Mouse (Mus musculus) bone marrow macrophage, adult 2 months (primary cell): ENCODE results near the gene Skap1.

ENCODE experiments used
- CTCF ChIP-seq: IDR thresholded peaks from 2 replicates; pipeline ENCODE4 v1.5.1; 2012; ENCODE audit warnings: low read depth, mild to moderate bottlenecking, low read length, moderate library complexity
- POLR2A ChIP-seq: IDR thresholded peaks from 2 replicates; pipeline ENCODE4 v1.6.1; 2012; ENCODE audit warnings: mild to moderate bottlenecking, low read depth, low read length, borderline replicate concordance

DNA sequence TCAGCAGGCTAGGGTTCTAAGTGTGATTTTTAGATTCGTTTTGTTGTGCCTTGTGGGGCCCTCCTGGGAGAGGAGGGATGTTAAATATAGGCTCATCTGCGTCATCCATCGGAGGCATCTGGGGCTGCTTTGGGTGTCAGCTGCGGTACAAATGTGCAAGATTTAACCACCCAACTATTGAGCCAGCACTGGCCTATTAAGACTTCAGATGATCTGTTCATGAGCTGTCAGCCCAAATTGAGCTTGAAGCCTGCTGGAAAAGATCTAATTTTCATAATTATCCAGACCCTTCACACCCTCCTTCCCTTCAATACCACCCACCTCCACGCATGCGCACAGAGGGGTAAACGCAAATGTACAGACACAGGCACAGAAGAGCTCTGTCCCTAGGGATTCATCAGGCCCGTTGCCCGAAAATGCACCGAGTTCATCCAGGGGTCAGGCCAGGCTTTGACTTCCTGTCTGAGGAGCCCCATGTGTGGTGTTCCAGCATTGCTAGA, 181.2 kb downstream of the Skap1 start:
- TF ChIP-seq CTCF = no peak
- no peak for TF ChIP-seq POLR2A
